12 mouse cellular contexts compared by ENCODE assay signal in the genomic region with DNA sequence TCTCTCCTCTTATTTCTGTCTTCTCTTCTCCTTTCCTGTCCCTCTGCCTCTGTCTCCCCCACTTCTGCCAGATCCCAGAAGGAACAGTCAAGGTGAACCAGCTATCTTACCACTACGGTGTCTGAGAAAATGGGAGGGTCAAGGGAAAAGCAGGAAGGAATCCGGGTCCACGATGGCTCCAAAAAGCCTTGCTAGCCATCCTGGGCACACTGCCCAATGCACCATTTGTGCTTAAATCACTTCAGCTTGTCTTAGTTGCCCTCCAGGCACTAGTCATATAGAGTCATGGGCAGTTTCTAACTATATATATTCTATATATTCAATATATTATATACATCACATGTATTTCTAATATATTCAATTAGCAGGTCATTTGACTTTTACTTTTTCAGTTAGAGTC.
"Had no signal": no experiment of that assay in that cellular context is flagged by ENCODE, and none has a peak within 500 bp of the region (broad histone marks: within the 10 kb centered on the region; RNA-seq: fewer than 3 reads in every experiment).

No protein-coding gene starts in this region.

- DNase-seq: lung, adult 18-20 months; lung, embryonic 14.5 days; lung, postnatal 10 days; lung, postnatal 4 days; retina, postnatal 1 day; right cerebral cortex, adult 18-20 months; right cerebral cortex, postnatal 25 days; right cerebral cortex, postnatal 4 days; spleen, adult 18-20 months; thymus, adult 18-20 months; thymus, postnatal 14 days; thymus, postnatal 36 days had no signal
